Mouse (Mus musculus) testis, adult 2 months (tissue): ENCODE measurements at regions not wholly inside any gene's neighbourhood (a gene's known extent, or its start where the extent isn't known, plus 50 kb on each side); places are given as distances from the start of the nearest gene placed in this dataset.

Source experiments
- H3K27ac ChIP-seq: fragments of 200-500 bp; 2 replicates; pipeline ENCODE4 v1.5.1; 2012; ENCODE audit warnings: low read depth, low read length; ENCODE audit not compliant: control insufficient read depth, insufficient read depth
- H3K27me3 ChIP-seq: fragments of 200-500 bp; 2 replicates; pipeline ENCODE4 v1.6.1; 2012; ENCODE audit warnings: mild to moderate bottlenecking, low read length, moderate library complexity; ENCODE audit not compliant: control insufficient read depth, insufficient read depth
- H3K36me3 ChIP-seq: fragments of 200-500 bp; 2 replicates; pipeline ENCODE4 v1.6.1; 2012; ENCODE audit warnings: mild to moderate bottlenecking, low read length; ENCODE audit not compliant: control insufficient read depth, insufficient read depth
- H3K4me1 ChIP-seq: fragments of 200-500 bp; 2 replicates; pipeline ENCODE4 v1.6.1; 2012; ENCODE audit warnings: low read length; ENCODE audit not compliant: control insufficient read depth, insufficient read depth
- H3K4me3 ChIP-seq: fragments of 200-500 bp; 2 replicates; pipeline ENCODE4 v1.5.1; 2012; ENCODE audit warnings: low read depth, mild to moderate bottlenecking, low read length, moderate library complexity, mixed read lengths; ENCODE audit not compliant: control insufficient read depth
- CTCF ChIP-seq: fragments of 200-500 bp; IDR thresholded peaks from 2 replicates; pipeline ENCODE4 v1.5.1; 2012; ENCODE audit warnings: low read depth, mild to moderate bottlenecking, inconsistent platforms, low read length, moderate library complexity; ENCODE audit not compliant: control insufficient read depth, insufficient read depth, insufficient replicate concordance
- POLR2A ChIP-seq: fragments of 200-500 bp; IDR thresholded peaks from 2 replicates; pipeline ENCODE4 v1.6.1; 2012; ENCODE audit warnings: low read depth, mild to moderate bottlenecking, inconsistent platforms, low read length, moderate library complexity; ENCODE audit not compliant: control insufficient read depth

- H3K4me3 ChIP-seq: no peak overlapping the region
- no peak overlapping the region for H3K27ac ChIP-seq
- TF ChIP-seq CTCF (no peak), POLR2A (no peak)
- H3K36me3 ChIP-seq: no peaks in the 10 kb centered on the region
- H3K27me3 ChIP-seq: no peaks in the 10 kb centered on the region
- no peaks in the 10 kb centered on the region for H3K4me1 ChIP-seq
Measured at GRCm38 (mm10) chr3:33305756-33306155, 162.7 kb upstream of the Pex5l start.

GRCm38 (mm10) chr3:33262797-33263196, 119.8 kb upstream of the Pex5l start:
- TF ChIP-seq CTCF: no peak
- no peak for TF ChIP-seq POLR2A

GRCm38 (mm10) chr3:33219271-33220065, 76.4 kb upstream of the Pex5l start:
- TF ChIP-seq POLR2A (no peak), CTCF (no peak)
- Histone ChIP-seq H3K36me3 (no peaks in the 10 kb centered on the region), H3K4me1 (peaks cover 3% of the 10 kb centered on the region; the same call in 1 of the 2 replicates), H3K4me3 (no peak overlapping the region), H3K27me3 (no peaks in the 10 kb centered on the region), H3K27ac (no peak overlapping the region)

More at GRCm38 (mm10) chr3:33262797-33263196, 119.8 kb upstream of the Pex5l start:
- Histone ChIP-seq H3K36me3 (no peaks in the 10 kb centered on the region), H3K27me3 (no peaks in the 10 kb centered on the region), H3K27ac (no peak overlapping the region), H3K4me3 (no peak overlapping the region), H3K4me1 (no peaks in the 10 kb centered on the region; the same call in 1 of the 2 replicates)

- H3K4me3 ChIP-seq: no peak overlapping the region
- H3K36me3 ChIP-seq: no peaks in the 10 kb centered on the region
- H3K27me3 ChIP-seq: no peaks in the 10 kb centered on the region
- TF ChIP-seq POLR2A (no peak), CTCF (no peak)
- no peak overlapping the region for H3K27ac ChIP-seq
- H3K4me1 ChIP-seq: peaks cover 3% of the 10 kb centered on the region; the same call in 1 of the 2 replicates
Measured at GRCm38 (mm10) chr3:33218291-33218690, 75.2 kb upstream of the Pex5l start.

- peaks cover 3% of the 10 kb centered on the region; the same call in 1 of the 2 replicates for H3K4me1 ChIP-seq
- H3K36me3 ChIP-seq: no peaks in the 10 kb centered on the region
- H3K4me3 ChIP-seq: peak overlapping the region; percentile 23
- no peak overlapping the region for H3K27ac ChIP-seq
- no peaks in the 10 kb centered on the region for H3K27me3 ChIP-seq
- TF ChIP-seq POLR2A (no peak), CTCF (no peak)
Measured at GRCm38 (mm10) chr3:33217360-33218034, 74.5 kb upstream of the Pex5l start.

GRCm38 (mm10) chr3:33211224-33211817, 68.3 kb upstream of the Pex5l start:
- Histone ChIP-seq H3K36me3 (no peaks in the 10 kb centered on the region), H3K27me3 (no peaks in the 10 kb centered on the region), H3K4me3 (no peak overlapping the region), H3K4me1 (no peaks in the 10 kb centered on the region), H3K27ac (no peak overlapping the region)
- TF ChIP-seq POLR2A: no peak
- no peak for TF ChIP-seq CTCF
